Mouse (Mus musculus) liver, postnatal 0 days (tissue): ENCODE measurements around the gene Helt. TPM values are rescaled to one million over a fixed set of nuclear protein-coding genes. Genes with fewer than 3 reads are reported as not detected.

Source experiments
- ATAC-seq: fragments of 200-750 bp; cut with Nextera tagmentation; 2 replicates; pipeline ENCODE4 v1.8.0; 2017; ENCODE audit warnings: mild to moderate bottlenecking, moderate library complexity
- DNase-seq: peaks from one replicate; pipeline ENCODE4 v3.0.0-alpha.2; 2016
- H3K27ac ChIP-seq: fragments of 300-500 bp; sonication (generic); 2 replicates; pipeline ENCODE4 v1.5.1; 2014; ENCODE audit warnings: antibody characterized with exemption, moderate library complexity, mild to moderate bottlenecking, low read depth
- H3K27me3 ChIP-seq: fragments of 300-500 bp; sonication (generic); 2 replicates; pipeline ENCODE4 v1.6.1; 2014; ENCODE audit warnings: low read length, control low read depth, mixed read lengths; ENCODE audit not compliant: insufficient read depth
- H3K36me3 ChIP-seq: fragments of 300-500 bp; sonication (generic); replicated peaks from 2 replicates; pipeline ENCODE4 v1.6.1; 2014; ENCODE audit warnings: mild to moderate bottlenecking, control low read depth, low read length, moderate library complexity, mixed read lengths; ENCODE audit not compliant: insufficient read depth
- H3K4me1 ChIP-seq: fragments of 300-500 bp; sonication (generic); 2 replicates; pipeline ENCODE4 v1.6.1; 2014; ENCODE audit warnings: antibody characterized with exemption, mild to moderate bottlenecking, control low read depth; ENCODE audit not compliant: insufficient read depth
- H3K4me2 ChIP-seq: fragments of 300-500 bp; sonication (generic); 2 replicates; pipeline ENCODE4 v1.6.1; 2014; ENCODE audit warnings: low read depth, mild to moderate bottlenecking, low read length, moderate library complexity, mixed read lengths
- H3K4me3 ChIP-seq: fragments of 300-500 bp; sonication (generic); 2 replicates; pipeline ENCODE4 v1.5.1; 2014; ENCODE audit warnings: low read depth, low read length
- H3K9ac ChIP-seq: fragments of 300-500 bp; sonication (generic); replicated peaks from 2 replicates; pipeline ENCODE4 v1.6.1; 2014; ENCODE audit warnings: mild to moderate bottlenecking, moderate library complexity
- H3K9me3 ChIP-seq: fragments of 300-500 bp; sonication (generic); 2 replicates; pipeline ENCODE4 v1.6.1; 2016; ENCODE audit warnings: mild to moderate bottlenecking, control low read depth, low read length, mixed read lengths
- CTCF ChIP-seq: sonication (generic); IDR thresholded peaks from 2 replicates; pipeline ENCODE4 v1.5.1; 2016; ENCODE audit warnings: antibody characterized with exemption, low read depth
- EP300 ChIP-seq: IDR thresholded peaks from 2 replicates; pipeline ENCODE4 v1.6.1; 2016; ENCODE audit warnings: antibody characterized with exemption, low read depth, mild to moderate bottlenecking
- WGBS: fragments of 180-500 bp; shearing (Covaris S2); extraction: QIAGEN DNeasy Blood & Tissue Kit; methylation state at CpG from one replicate; pipeline ENCODE4 v1.1.7; 2014; ENCODE audit not compliant: insufficient replicate concordance; 5-methylcytosine and 5-hydroxymethylcytosine counted together
- polyA plus RNA-seq: library from polyadenylated mRNA; unstranded; fragments of >200 nt; fragmentation: Nextera tagmentation; extraction: Ambion mirVana; gene quantifications from 2 replicates; pipeline ENCODE4 v1.2.1, GENCODE M21; 2015

Gene Helt
- polyA plus RNA-seq, 1 experiment from 2014 or later, result not detected

DNA sequence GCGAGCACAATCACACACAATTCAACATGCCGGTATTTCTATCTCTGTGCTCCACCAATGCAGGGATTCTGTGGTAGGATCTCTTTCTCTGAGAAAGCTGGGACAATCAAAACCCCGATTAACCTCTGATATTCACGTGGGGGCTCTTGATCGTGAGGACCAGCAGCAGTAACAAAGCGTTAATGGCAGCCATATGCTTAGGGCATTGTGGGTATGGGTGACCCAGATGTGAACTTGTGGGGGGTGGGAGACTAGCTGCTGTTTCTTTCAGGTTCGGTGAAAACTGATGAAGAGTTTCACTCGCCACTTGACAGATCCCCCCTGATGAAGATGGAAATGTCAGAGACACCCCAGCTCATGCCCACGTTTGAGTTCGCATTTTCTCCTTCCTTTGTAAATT, 42.9 kb downstream of the Helt start:
- WGBS, result 58% methylated on average over 10 of the region's 10 CpGs
- H3K9ac ChIP-seq, result no peak overlapping the region
- ATAC-seq (no peak), DNase-seq (no peak)
- H3K4me3 ChIP-seq, result no peak overlapping the region
- TF ChIP-seq CTCF (no peak), EP300 (no peak)
- no peak overlapping the region for H3K4me2 ChIP-seq
- H3K36me3 ChIP-seq, result no peaks in the 10 kb centered on the region
- H3K27ac ChIP-seq, result no peak overlapping the region
- H3K9me3 ChIP-seq, result no peaks in the 10 kb centered on the region
- H3K4me1 ChIP-seq, result no peaks in the 10 kb centered on the region
- H3K27me3 ChIP-seq, result no peaks in the 10 kb centered on the region

DNA sequence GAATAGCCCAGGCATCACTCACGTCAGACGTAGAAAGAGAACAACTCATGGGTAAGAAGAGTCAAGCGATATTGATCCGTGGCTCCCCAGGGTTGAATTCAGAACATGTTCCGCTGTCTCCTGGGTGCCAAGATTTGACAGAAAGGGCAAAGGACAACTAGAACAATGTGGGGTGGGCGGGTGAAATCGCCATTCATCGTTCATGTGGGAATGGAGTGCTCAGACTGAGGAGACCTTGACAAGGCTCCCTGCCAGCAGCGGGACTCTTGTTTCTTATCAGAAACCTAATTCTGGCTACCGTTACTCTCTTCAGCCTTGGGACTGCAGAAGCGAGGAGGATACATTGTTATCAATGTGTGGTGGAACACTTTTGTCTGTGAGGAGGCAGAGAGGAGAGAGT, 48.1 kb downstream of the Helt start:
- H3K4me3 ChIP-seq, result no peak overlapping the region
- no peak overlapping the region for H3K4me2 ChIP-seq
- no peaks in the 10 kb centered on the region for H3K4me1 ChIP-seq
- no peak for DNase-seq
- H3K9me3 ChIP-seq, result no peaks in the 10 kb centered on the region
- H3K27ac ChIP-seq, result no peak overlapping the region
- no peak overlapping the region for H3K9ac ChIP-seq
- no peaks in the 10 kb centered on the region for H3K27me3 ChIP-seq
- WGBS, result 52% methylated on average over 11 of the region's 11 CpGs
- ATAC-seq, result no peak
- H3K36me3 ChIP-seq, result no peaks in the 10 kb centered on the region
- TF ChIP-seq CTCF, result no peak
- TF ChIP-seq EP300, result no peak

- no peaks in the 10 kb centered on the region for H3K27me3 ChIP-seq
- no peak overlapping the region for H3K4me3 ChIP-seq
- no peak overlapping the region for H3K4me2 ChIP-seq
- DNase-seq (no peak), ATAC-seq (no peak)
- 63% methylated on average over 7 of the region's 7 CpGs for WGBS
- TF ChIP-seq CTCF (no peak), EP300 (no peak)
- no peak overlapping the region for H3K9ac ChIP-seq
- no peaks in the 10 kb centered on the region for H3K4me1 ChIP-seq
- no peak overlapping the region for H3K27ac ChIP-seq
- no peaks in the 10 kb centered on the region for H3K36me3 ChIP-seq
- no peaks in the 10 kb centered on the region for H3K9me3 ChIP-seq
These were observed 51.5 kb downstream of the Helt start for GRCm38 (mm10) chr8:46242946-46243345.

Other genes starting within 250 kb of the Helt start
- gene Cfap97, start 142.9 kb downstream of the Helt start, polyA plus RNA-seq, result 8.4 and 9.2 TPM in 2 replicates
- gene Snx25, start 142.5 kb downstream of the Helt start, polyA plus RNA-seq, result 3.7 and 4.2 TPM in 2 replicates
- gene Slc25a4, start 83.4 kb downstream of the Helt start, polyA plus RNA-seq, result 448 and 459 TPM in 2 replicates
- 428 and 466 TPM in 2 replicates for gene Acsl1, start 176.4 kb upstream of the Helt start, polyA plus RNA-seq